Mouse (Mus musculus) heart, adult 2 months (tissue): ENCODE measurements at regions not wholly inside any gene's neighbourhood (a gene's known extent, or its start where the extent isn't known, plus 50 kb on each side); places are given as distances from the start of the nearest gene placed in this dataset.

Experiments used
- CTCF ChIP-seq: fragments of 200-600 bp; IDR thresholded peaks from 2 replicates; pipeline ENCODE4 v1.8.1; 2022; ENCODE audit warnings: antibody characterized with exemption, mild to moderate bottlenecking, moderate library complexity
- EP300 ChIP-seq: fragments of 200-500 bp; IDR thresholded peaks from 2 replicates; pipeline ENCODE4 v1.6.1; 2011; ENCODE audit warnings: low read depth, low read length, control low read depth; ENCODE audit not compliant: insufficient read depth
- POLR2A ChIP-seq: fragments of 200-500 bp; IDR thresholded peaks from 2 replicates; pipeline ENCODE4 v1.6.1; 2011; ENCODE audit warnings: mild to moderate bottlenecking, low read depth, low read length, control low read depth; ENCODE audit not compliant: insufficient read depth

DNA sequence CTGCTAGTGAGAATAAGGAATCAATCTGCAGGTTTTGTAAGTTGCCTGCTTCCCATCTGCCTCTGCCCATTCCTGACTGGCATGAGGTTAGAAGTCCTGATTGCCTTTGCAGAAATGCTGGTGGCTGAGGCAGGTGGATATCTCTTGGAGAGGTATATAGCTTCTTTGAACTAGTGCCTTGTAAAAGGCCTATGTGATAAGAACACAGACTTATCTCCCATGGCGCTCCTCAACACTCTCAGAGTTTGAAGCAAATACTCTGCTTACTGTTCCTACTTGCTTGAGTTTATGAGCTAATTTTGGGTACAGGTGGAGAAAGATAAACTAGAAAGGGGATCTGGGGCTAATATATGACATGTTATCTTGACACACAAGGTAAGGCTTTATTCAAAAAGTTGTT lies 320.0 kb upstream of the Sstr1 start:
- TF ChIP-seq POLR2A (no peak), CTCF (no peak), EP300 (no peak)
